21 mouse cellular contexts compared by ENCODE assay signal in the genomic region with DNA sequence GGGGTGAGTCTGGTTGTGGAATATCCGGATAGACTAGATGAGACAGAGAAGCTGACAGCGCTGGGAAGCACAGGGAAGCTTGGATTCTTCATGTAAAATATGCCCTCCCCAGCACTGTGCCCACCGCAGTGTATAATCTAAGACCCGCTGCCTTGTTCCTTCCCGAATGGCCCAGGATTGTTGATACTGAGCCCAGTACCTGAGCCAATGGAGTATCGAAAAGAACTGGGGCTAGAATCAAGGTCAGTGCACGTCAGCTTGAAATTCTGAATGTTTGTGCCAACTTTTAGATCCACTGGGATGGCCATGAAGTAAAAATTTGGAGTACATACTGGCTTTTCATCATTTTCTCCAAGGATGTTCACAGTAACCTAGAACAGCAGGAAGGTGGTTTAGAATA. TPM values are rescaled to one million over a fixed set of nuclear protein-coding genes. Genes with fewer than 3 reads are reported as not detected.
DNase-seq lines count a peak whose midpoint lies in the region; ATAC-seq and TF ChIP-seq lines count a peak whose summit lies in the region.
"Had no signal": no experiment of that assay in that cellular context is flagged by ENCODE, and none has a peak within 500 bp of the region (broad histone marks: within the 10 kb centered on the region; RNA-seq: fewer than 3 reads in every experiment).

No protein-coding gene starts in this region.

- H3K9ac ChIP-seq in hindbrain, embryonic 16.5 days (ENCODE audit: low read depth, low read length) = no peak overlapping the region
- no peak overlapping the region; the same call in 1 of the 2 replicates for H3K9ac ChIP-seq in hindbrain, embryonic 12.5 days
- H3K9ac ChIP-seq in midbrain, embryonic 14.5 days (replicated peaks; ENCODE audit: low read length) = no peak overlapping the region
- H3K9ac ChIP-seq: liver, embryonic 13.5 days; lung, embryonic 15.5 days; stomach, embryonic 15.5 days had no signal

- no peaks in the 10 kb centered on the region for H3K36me3 ChIP-seq in hindbrain, embryonic 16.5 days (ENCODE audit: control insufficient read depth, insufficient read depth, low read length)
- no peaks in the 10 kb centered on the region for H3K36me3 ChIP-seq in hindbrain, embryonic 12.5 days
- H3K36me3 ChIP-seq in midbrain, embryonic 14.5 days (ENCODE audit: control insufficient read depth, insufficient read depth, low read length) = no peaks in the 10 kb centered on the region
- H3K36me3 ChIP-seq: heart, embryonic 13.5 days; limb, embryonic 10.5 days; liver, embryonic 13.5 days; lung, embryonic 15.5 days; stomach, embryonic 15.5 days had no signal

- no peak overlapping the region for H3K4me2 ChIP-seq in hindbrain, embryonic 16.5 days (ENCODE audit: low read length)
- H3K4me2 ChIP-seq in hindbrain, embryonic 12.5 days (replicated peaks) = no peak overlapping the region
- H3K4me2 ChIP-seq in midbrain, embryonic 14.5 days (ENCODE audit: low read length) = peak overlapping the region; percentile 20; the same call in 1 of the 2 replicates
- H3K4me2 ChIP-seq: liver, embryonic 13.5 days; stomach, embryonic 15.5 days had no signal

- no peak for TF ChIP-seq CTCF in brain, embryonic 14.5 days (IDR thresholded peaks at IDR 0.05; ENCODE audit: borderline replicate concordance, extremely low read depth, insufficient read depth, insufficient read length)

- H3K27ac ChIP-seq in hindbrain, embryonic 16.5 days (ENCODE audit: low read depth, low read length) = no peak overlapping the region
- H3K27ac ChIP-seq in hindbrain, embryonic 12.5 days = no peak overlapping the region
- peak overlapping the region; percentile 43; the same call in 1 of the 2 replicates for H3K27ac ChIP-seq in midbrain, embryonic 14.5 days (replicated peaks; ENCODE audit: low read depth, low read length)
- H3K27ac ChIP-seq: heart, embryonic 13.5 days; limb, embryonic 10.5 days; liver, embryonic 13.5 days; lung, embryonic 15.5 days; stomach, embryonic 15.5 days had no signal

- TF ChIP-seq POLR2A in brain, embryonic 14.5 days (IDR thresholded peaks at IDR 0.05; ENCODE audit: borderline replicate concordance, extremely low read depth, insufficient read depth, insufficient read length, poor library complexity, severe bottlenecking) = no peak

- H3K27me3 ChIP-seq in hindbrain, embryonic 16.5 days (replicated peaks; ENCODE audit: control insufficient read depth, insufficient read depth, low read length) = no peaks in the 10 kb centered on the region
- no peaks in the 10 kb centered on the region for H3K27me3 ChIP-seq in hindbrain, embryonic 12.5 days
- H3K27me3 ChIP-seq in midbrain, embryonic 14.5 days (ENCODE audit: control insufficient read depth, insufficient read depth, low read length) = no peaks in the 10 kb centered on the region
- H3K27me3 ChIP-seq: heart, embryonic 13.5 days; liver, embryonic 13.5 days; lung, embryonic 15.5 days; stomach, embryonic 15.5 days had no signal

- peak; percentile 31 for DNase-seq in adrenal gland, adult 8-10 months
- DNase-seq in adrenal gland, postnatal 4 days (ENCODE audit: low spot score in 2 of 2) = no peak
- DNase-seq in brain, embryonic 14.5 days (ENCODE audit: low read depth) = peak; percentile 37
- no peak for DNase-seq in midbrain, embryonic 14.5 days
- no peak for DNase-seq in retina, embryonic 14.5 days (ENCODE audit: low spot score)
- DNase-seq in urinary bladder, postnatal 10 days (ENCODE audit: low spot score) = no peak
- DNase-seq: cerebellum, adult 11-12 months; heart, postnatal 36 days; liver, embryonic 13.5 days; right cerebral cortex, adult 18-20 months; thymus, adult 2 months had no signal

- 66% methylated on average over 7 of the region's 7 CpGs for WGBS in hindbrain, embryonic 16.5 days
- 87% methylated on average over 7 of the region's 7 CpGs for WGBS in hindbrain, embryonic 12.5 days
- WGBS in midbrain, embryonic 14.5 days = 75% methylated on average over 7 of the region's 7 CpGs

- no peak overlapping the region for H3K4me3 ChIP-seq in hindbrain, embryonic 16.5 days (ENCODE audit: low read length)
- no peak overlapping the region for H3K4me3 ChIP-seq in hindbrain, embryonic 12.5 days
- H3K4me3 ChIP-seq in midbrain, embryonic 14.5 days (replicated peaks; ENCODE audit: low read depth, low read length) = no peak overlapping the region
- H3K4me3 ChIP-seq: erythroblast, embryonic 14.5 days; heart, embryonic 13.5 days; limb, embryonic 10.5 days; liver, embryonic 13.5 days; lung, embryonic 15.5 days; stomach, embryonic 15.5 days had no signal

- H3K9me3 ChIP-seq in hindbrain, embryonic 16.5 days (ENCODE audit: control insufficient read depth, low read length) = no peaks in the 10 kb centered on the region
- H3K9me3 ChIP-seq in hindbrain, embryonic 12.5 days (replicated peaks) = no peaks in the 10 kb centered on the region
- H3K9me3 ChIP-seq in midbrain, embryonic 14.5 days (ENCODE audit: control insufficient read depth, low read length) = no peaks in the 10 kb centered on the region
- H3K9me3 ChIP-seq: heart, embryonic 13.5 days; limb, embryonic 10.5 days; liver, embryonic 13.5 days; lung, embryonic 15.5 days; stomach, embryonic 15.5 days had no signal

- peaks cover 13% of the 10 kb centered on the region for H3K4me1 ChIP-seq in hindbrain, embryonic 16.5 days (ENCODE audit: control insufficient read depth, insufficient read depth, low read depth, low read length)
- H3K4me1 ChIP-seq in hindbrain, embryonic 12.5 days = peaks cover 11% of the 10 kb centered on the region
- H3K4me1 ChIP-seq in midbrain, embryonic 14.5 days (ENCODE audit: control insufficient read depth, insufficient read depth, low read length) = peaks cover 13% of the 10 kb centered on the region
- H3K4me1 ChIP-seq: liver, embryonic 13.5 days; stomach, embryonic 15.5 days had no signal

- peak; percentile 53 for ATAC-seq in hindbrain, embryonic 16.5 days
- no peak for ATAC-seq in hindbrain, embryonic 12.5 days (ENCODE audit: low FRiP score)
- ATAC-seq in midbrain, embryonic 14.5 days (ENCODE audit: low FRiP score, low TSS enrichment) = no peak

RNA-seq across cellular contexts. Expression of gene Cdhr3, which starts 46.2 kb away (rescaled TPM):
- total RNA-seq in adrenal gland, adult 8-10 months (2022) = under 1 TPM in 2 of 4 experiments, not detected in 2; 0.15 to 0.30 TPM
- under 1 TPM in 1 of 2 experiments, not detected in 1; 0.56 TPM for total RNA-seq in adrenal gland, postnatal 4 days (2021)
- 0.25 and 0.40 TPM in 2 replicates for polyA plus RNA-seq in hindbrain, embryonic 16.5 days (2015; fragmentation: Nextera tagmentation; extraction: Ambion mirVana)
- polyA plus RNA-seq in hindbrain, embryonic 12.5 days (2016; fragmentation: Nextera tagmentation; extraction: Ambion mirVana) = 0.25 and 0.69 TPM in 2 replicates
- 0.29 and 0.36 TPM in 2 replicates for polyA plus RNA-seq in brain, embryonic 14.5 days (2012; rRNA removed)
- 0.08 and 0.28 TPM in 2 replicates for polyA plus RNA-seq in midbrain, embryonic 14.5 days (2014; fragmentation: Nextera tagmentation; extraction: Ambion mirVana)
- total RNA-seq: common myeloid progenitor, adult 5-6 weeks; granulocyte monocyte progenitor cell, adult 5-6 weeks had no signal
- polyA plus RNA-seq: embryonic facial prominence, embryonic 11.5 days; erythroblast, embryonic 14.5 days; limb, embryonic 10.5 days; liver, embryonic 13.5 days had no signal

Comparison
In these comparisons a context has a peak if more than half of its experiments do, and no peak if none do; other contexts are left out.
1. DNase-seq: peak in adrenal gland, adult 8-10 months (single experiment) and brain, embryonic 14.5 days (single experiment); none in adrenal gland, postnatal 4 days (0 of 2), midbrain, embryonic 14.5 days (single experiment), retina, embryonic 14.5 days (single experiment) and urinary bladder, postnatal 10 days (single experiment).